Mouse (Mus musculus) E14TG2a.4 (cell line): ENCODE measurements around the gene Ulk1.

Source experiments
- CTCF ChIP-seq: conservative IDR thresholded peaks from 2 replicates; pipeline ENCODE4 v1.5.1; 2014; ENCODE audit warnings: low read length
- NANOG ChIP-seq: IDR thresholded peaks from 2 replicates; pipeline ENCODE4 v1.6.1; 2014; ENCODE audit warnings: borderline replicate concordance, low read length, mixed read lengths
- POU5F1 ChIP-seq: IDR thresholded peaks from 2 replicates; pipeline ENCODE4 v1.6.1; 2014; ENCODE audit warnings: low read length, borderline replicate concordance

GRCm38 (mm10) chr5:110780761-110781528 lies 29.0 kb downstream of the Ulk1 start:
- TF ChIP-seq CTCF: no peak
- no peak for TF ChIP-seq POU5F1
- no peak for TF ChIP-seq NANOG
